Mouse (Mus musculus) lung, postnatal 0 days (tissue): ENCODE measurements at regions not wholly inside any gene's neighbourhood (a gene's known extent, or its start where the extent isn't known, plus 50 kb on each side); places are given as distances from the start of the nearest gene placed in this dataset.

Experiments used
- CTCF ChIP-seq: IDR thresholded peaks from 2 replicates; pipeline ENCODE4 v1.5.1; 2016; ENCODE audit warnings: antibody characterized with exemption, mild to moderate bottlenecking
- EP300 ChIP-seq: IDR thresholded peaks from 2 replicates; pipeline ENCODE4 v1.6.1; 2016; ENCODE audit warnings: antibody characterized with exemption, mild to moderate bottlenecking, control low read depth

GRCm38 (mm10) chr8:76137219-76137618, 688.7 kb downstream of the Iqcm start:
- no peak for TF ChIP-seq EP300
- no peak for TF ChIP-seq CTCF
